Mouse (Mus musculus) heart, adult 2 months (tissue): Measurements from ENCODE around the gene Rgl1.

Experiments
- CTCF ChIP-seq: fragments of 200-600 bp; IDR thresholded peaks from 2 replicates; pipeline ENCODE4 v1.8.1; 2022; ENCODE audit warnings: antibody characterized with exemption, mild to moderate bottlenecking, moderate library complexity
- EP300 ChIP-seq: fragments of 200-500 bp; IDR thresholded peaks from 2 replicates; pipeline ENCODE4 v1.6.1; 2011; ENCODE audit warnings: low read depth, low read length, control low read depth; ENCODE audit not compliant: insufficient read depth
- POLR2A ChIP-seq: fragments of 200-500 bp; IDR thresholded peaks from 2 replicates; pipeline ENCODE4 v1.6.1; 2011; ENCODE audit warnings: mild to moderate bottlenecking, low read depth, low read length, control low read depth; ENCODE audit not compliant: insufficient read depth

DNA sequence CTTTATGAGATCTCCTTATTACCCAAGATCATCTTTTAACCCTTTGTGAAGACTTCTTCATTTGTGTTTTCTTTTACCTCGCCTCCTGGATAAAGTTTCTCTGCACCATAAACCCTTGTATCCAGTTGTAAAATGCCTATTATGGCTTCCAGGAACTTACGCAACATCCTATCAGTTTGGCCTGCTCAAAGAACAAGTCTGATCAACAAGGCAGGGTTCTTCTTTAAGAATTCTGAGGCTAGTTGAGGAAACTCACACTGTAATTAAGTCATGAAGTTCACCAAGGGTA, 42.2 kb upstream of the Rgl1 start:
- TF ChIP-seq CTCF = no peak
- TF ChIP-seq POLR2A = no peak
- TF ChIP-seq EP300 = no peak
